Mouse (Mus musculus) regulatory T cell (primary cell): Measurements from ENCODE around the gene Cmbl.

Experiments used
- in situ Hi-C: fragments of 300-600 bp; cut with MboI, MseI; formaldehyde crosslinking; loops from one replicate; pipeline ENCODE4 v1.15.1; 2025; ENCODE audit warnings: high pct_unique_total_duplicates

Gene Cmbl

DNA sequence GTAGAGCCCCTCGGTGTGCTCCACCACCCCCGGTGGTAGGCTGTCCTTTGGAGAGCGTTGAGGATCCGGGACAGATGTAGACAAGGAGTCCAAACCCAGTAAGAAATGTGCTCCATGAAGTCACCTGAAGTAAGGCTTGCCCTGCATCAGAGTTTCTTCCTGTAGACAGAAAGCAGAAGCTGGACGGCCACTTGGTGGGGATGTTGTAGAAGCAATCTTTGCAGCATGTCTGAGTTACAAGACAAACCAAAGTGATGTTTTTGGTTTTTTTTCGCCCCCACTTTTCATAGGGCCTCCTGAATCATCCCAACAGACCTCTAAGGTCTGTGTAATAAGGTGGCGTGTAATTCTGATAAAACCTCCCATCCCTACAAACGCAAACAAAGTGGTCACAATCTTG lies 54.3 kb downstream of the Cmbl start:
- in situ Hi-C loops: no loop called here

DNA sequence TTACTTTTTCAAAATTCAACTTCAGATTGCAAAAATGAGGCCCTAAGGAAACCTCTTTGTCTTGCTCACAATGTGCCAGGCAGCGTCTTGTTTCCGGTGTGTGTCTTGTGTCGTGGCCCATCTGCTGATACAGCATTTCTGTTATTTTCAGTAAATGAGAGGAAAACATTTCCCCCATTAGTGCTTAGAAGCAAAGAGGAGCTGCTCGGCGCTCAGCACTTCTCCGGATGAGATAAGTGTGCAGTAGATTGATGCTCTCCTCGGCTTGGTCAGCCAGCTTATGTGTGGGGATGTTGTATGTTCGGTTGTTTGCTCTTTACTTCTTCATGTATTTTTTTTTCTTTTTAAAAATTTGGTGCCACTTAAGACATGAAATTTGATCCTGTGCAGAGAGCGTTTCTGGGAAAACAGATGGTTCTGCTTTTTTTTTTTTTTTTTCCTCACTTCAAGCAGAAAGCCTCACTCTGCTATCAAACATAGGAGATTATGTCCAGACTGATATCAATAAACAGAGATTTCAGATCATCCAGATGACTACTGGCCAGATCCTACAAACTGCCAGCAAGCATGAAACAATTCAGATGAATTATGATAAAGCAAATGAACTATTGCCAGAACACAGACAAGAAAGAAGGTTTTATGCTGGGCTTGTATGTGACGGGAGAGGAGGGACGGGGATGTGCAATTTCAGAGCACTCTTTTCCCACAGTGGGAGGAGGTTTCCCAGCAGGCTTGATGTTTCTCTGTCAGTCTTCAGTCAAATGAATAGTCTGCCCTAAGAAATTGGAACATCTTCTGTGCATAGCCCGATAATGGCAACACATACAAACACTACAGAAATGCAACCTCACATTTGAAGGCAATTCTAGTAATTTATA lies 62.3 kb downstream of the Cmbl start:
- in situ Hi-C loops: no loop called here

DNA sequence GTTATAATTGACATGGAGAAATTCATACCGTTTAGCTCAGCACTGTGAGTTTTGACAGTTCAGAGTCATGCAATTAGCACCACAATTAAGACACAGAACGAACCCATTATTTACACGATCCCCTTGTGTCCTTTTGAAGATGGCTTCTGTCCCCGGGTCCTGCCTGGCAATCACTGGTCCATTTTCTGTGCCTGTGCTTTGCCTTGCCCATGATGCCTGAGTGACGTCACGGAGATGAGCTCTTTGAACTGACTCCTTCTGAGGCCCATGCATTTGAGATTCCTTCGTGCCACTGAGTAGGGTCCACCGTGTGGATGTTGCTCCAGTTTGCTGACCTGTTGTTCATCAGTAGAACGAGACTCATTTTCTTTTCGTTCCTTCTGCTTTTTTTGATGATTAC lies 63.0 kb downstream of the Cmbl start:
- in situ Hi-C loops: no loop called here

DNA sequence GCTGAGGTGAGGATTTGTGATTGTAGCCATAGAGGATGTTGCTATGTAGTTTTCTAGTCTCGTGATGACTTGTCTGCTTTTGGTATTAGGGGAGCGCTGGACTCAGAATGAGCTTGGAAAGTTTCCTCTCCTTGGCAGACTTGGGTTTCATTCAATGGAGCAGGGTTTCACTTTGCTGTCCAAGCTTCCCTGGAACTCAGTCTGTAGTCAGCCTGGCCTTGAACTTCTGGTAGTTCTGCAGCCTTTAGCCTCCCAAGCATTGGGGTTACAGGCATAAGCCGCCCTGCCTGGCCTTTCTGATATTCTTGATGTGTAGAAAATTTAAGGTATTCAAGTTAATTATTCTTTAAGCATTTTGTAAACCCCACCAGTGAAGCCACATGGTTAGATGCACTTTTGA lies 64.4 kb downstream of the Cmbl start:
- in situ Hi-C loops: no loop called here

DNA sequence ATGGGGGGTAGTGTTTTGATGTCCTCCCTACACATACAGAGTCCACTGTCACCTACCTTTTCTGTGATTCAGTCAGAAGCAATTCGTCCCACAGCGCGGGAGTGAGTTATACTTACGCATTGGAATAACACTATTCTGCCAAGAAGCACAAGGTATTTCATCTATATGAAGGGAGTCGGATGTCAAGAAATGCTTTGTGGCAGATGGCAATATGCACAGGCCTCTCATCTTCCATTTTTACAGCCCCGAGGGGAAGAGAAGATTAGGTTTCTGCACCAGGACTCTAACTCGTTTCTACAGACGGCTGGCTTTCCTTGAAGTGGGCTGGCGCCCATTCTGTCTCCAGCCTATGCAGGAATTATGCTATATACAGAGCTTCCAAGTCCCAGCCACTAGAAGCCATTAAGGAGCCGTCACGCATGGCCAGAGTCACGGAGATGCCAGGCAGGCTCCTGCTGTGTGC lies 66.2 kb downstream of the Cmbl start:
- in situ Hi-C loops: no loop called here

DNA sequence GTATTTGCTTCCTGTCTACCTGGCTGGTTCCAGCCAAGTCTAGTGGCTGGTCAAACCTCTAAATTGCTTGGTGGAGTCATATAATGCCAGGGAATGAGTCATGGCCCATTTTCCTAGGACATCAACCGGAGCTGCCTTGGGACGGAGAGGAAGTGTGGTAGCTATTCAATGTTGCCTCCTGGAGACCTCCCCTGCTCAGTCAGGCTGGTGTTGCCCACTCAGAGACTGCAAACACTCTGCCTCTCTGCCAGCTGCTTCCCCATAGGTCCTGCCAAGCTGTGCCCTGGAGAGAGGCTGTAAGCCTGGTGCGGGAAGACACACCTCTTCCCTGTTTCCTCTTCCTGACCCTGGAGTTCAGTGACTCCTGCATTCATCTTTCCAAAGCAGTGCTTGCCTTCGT lies 67.3 kb downstream of the Cmbl start:
- in situ Hi-C loops: no loop called here

DNA sequence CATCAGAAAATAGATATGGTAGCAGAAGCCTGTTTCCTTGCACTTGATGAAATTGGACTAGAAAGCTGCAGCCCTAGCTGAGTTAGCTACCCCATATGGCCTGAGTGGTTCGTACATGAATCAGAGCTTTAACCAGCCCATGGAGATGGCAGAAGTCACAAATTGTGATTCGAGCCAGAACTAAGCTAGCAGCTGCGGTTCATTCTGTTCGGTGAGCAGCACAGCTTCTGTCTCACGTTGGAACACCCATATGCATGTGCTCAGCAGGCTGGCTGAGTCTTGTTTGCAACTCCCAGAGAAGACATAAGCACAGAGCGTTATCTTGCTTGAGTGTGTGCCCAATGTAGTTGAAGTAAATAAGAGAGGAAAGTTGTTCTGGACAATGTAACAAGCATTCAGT lies 69.4 kb downstream of the Cmbl start:
- in situ Hi-C loops: no loop called here

DNA sequence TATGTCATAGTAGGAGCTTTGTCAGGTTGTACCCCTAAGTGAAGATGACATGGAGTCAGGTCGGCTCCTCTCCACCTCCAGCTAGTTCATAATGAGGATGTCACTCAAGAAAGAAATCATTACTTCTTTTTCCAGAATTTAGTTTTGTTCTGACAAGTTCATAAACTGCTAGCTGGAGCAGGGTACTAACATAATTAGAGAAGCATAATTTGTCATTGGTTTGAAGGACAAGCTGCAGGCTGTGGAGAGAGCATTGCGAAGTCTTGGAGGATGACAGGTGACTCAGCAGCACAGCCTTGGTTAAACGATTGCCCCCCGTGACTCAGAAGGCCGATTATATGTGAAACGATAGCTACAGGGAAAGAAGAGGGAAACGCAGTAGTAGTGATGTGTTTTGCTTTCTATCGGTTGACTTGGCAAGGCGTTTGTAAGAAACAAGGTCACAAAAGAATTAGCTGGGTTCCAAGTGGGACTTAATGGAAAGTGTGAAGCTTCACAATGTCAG lies 71.0 kb downstream of the Cmbl start:
- in situ Hi-C loops: no loop called here
